ENCODE assay signal across 25 mouse cellular contexts in genomic region chr15:91463857-91464435, GRCm38 (mm10).
DNase-seq lines count a peak whose midpoint lies in the region; ATAC-seq and TF ChIP-seq lines count a peak whose summit lies in the region.
"Had no signal": no experiment of that assay in that cellular context is flagged by ENCODE, and none has a peak within 500 bp of the region (broad histone marks: within the 10 kb centered on the region; RNA-seq: fewer than 3 reads in every experiment).

No protein-coding gene starts in this region.

- no peak overlapping the region for H3K4me2 ChIP-seq in forebrain, embryonic 16.5 days (ENCODE audit: low read length)
- H3K4me2 ChIP-seq in forebrain, embryonic 11.5 days (ENCODE audit: low read depth, low read length, severe bottlenecking) = no peak overlapping the region
- H3K4me2 ChIP-seq in lung, embryonic 15.5 days = no peak overlapping the region
- no peak overlapping the region for H3K4me2 ChIP-seq in hindbrain, embryonic 11.5 days (replicated peaks; ENCODE audit: low read depth, low read length)
- H3K4me2 ChIP-seq: embryonic facial prominence, embryonic 12.5 days; embryonic facial prominence, embryonic 15.5 days; forebrain, embryonic 15.5 days; heart, embryonic 12.5 days; heart, embryonic 15.5 days; hindbrain, embryonic 14.5 days had no signal

- peak; percentile 52; the same call in 1 of the 2 replicates for ATAC-seq in forebrain, embryonic 16.5 days
- no peak for ATAC-seq in forebrain, embryonic 11.5 days (replicated peaks; ENCODE audit: low FRiP score)
- ATAC-seq in lung, embryonic 15.5 days (ENCODE audit: borderline replicate concordance, extremely low read depth, low FRiP score, low TSS enrichment) = peak; percentile 59; the same call in 1 of the 2 replicates
- ATAC-seq in hindbrain, embryonic 11.5 days (ENCODE audit: low FRiP score) = no peak
- ATAC-seq: CD4-positive, CD25-positive, alpha-beta regulatory T cell, adult 4 months; forebrain, embryonic 15.5 days; inflammation-experienced regulatory T-cells, adult 6 months; intestine, embryonic 16.5 days had no signal

- H3K4me3 ChIP-seq in forebrain, embryonic 16.5 days (replicated peaks; ENCODE audit: low read length) = no peak overlapping the region
- no peak overlapping the region for H3K4me3 ChIP-seq in forebrain, embryonic 11.5 days (ENCODE audit: low read depth, low read length)
- no peak overlapping the region for H3K4me3 ChIP-seq in lung, embryonic 15.5 days
- H3K4me3 ChIP-seq in hindbrain, embryonic 11.5 days (ENCODE audit: low read depth, low read length) = no peak overlapping the region
- H3K4me3 ChIP-seq: embryonic facial prominence, embryonic 12.5 days; embryonic facial prominence, embryonic 15.5 days; forebrain, embryonic 15.5 days; heart, embryonic 12.5 days; heart, embryonic 15.5 days; hindbrain, embryonic 10.5 days had no signal

- H3K27ac ChIP-seq in forebrain, embryonic 16.5 days (ENCODE audit: low read length) = no peak overlapping the region
- no peak overlapping the region for H3K27ac ChIP-seq in forebrain, embryonic 11.5 days (ENCODE audit: low read depth, low read length)
- H3K27ac ChIP-seq in lung, embryonic 15.5 days = no peak overlapping the region
- H3K27ac ChIP-seq in hindbrain, embryonic 11.5 days (ENCODE audit: low read depth, low read length) = no peak overlapping the region
- H3K27ac ChIP-seq: embryonic facial prominence, embryonic 12.5 days; embryonic facial prominence, embryonic 15.5 days; forebrain, embryonic 15.5 days; heart, embryonic 15.5 days; hindbrain, embryonic 10.5 days; hindbrain, embryonic 14.5 days; hindbrain, postnatal 0 days had no signal

- no peak for TF ChIP-seq CTCF in brain, embryonic 14.5 days (IDR thresholded peaks at IDR 0.05; ENCODE audit: borderline replicate concordance, extremely low read depth, insufficient read depth, insufficient read length)

- peaks cover 7% of the 10 kb centered on the region; the same call in 1 of the 2 replicates for H3K4me1 ChIP-seq in forebrain, embryonic 16.5 days (replicated peaks; ENCODE audit: control insufficient read depth, insufficient read depth, low read length)
- H3K4me1 ChIP-seq in forebrain, embryonic 11.5 days (replicated peaks; ENCODE audit: control insufficient read depth, insufficient read depth, low read length) = no peaks in the 10 kb centered on the region
- peaks cover 5% of the 10 kb centered on the region; the same call in 1 of the 2 replicates for H3K4me1 ChIP-seq in lung, embryonic 15.5 days
- no peaks in the 10 kb centered on the region for H3K4me1 ChIP-seq in hindbrain, embryonic 11.5 days (replicated peaks; ENCODE audit: control insufficient read depth, insufficient read depth, low read length)
- H3K4me1 ChIP-seq: embryonic facial prominence, embryonic 12.5 days; embryonic facial prominence, embryonic 15.5 days; heart, embryonic 12.5 days; heart, embryonic 15.5 days; hindbrain, embryonic 10.5 days had no signal

- WGBS in forebrain, embryonic 16.5 days = 73% methylated on average over 10 of the region's 10 CpGs
- 94% methylated on average over 10 of the region's 10 CpGs for WGBS in forebrain, embryonic 11.5 days
- 57% methylated on average over 10 of the region's 10 CpGs for WGBS in lung, embryonic 15.5 days
- 91% methylated on average over 10 of the region's 10 CpGs for WGBS in hindbrain, embryonic 11.5 days

- no peak for DNase-seq in forebrain, embryonic 11.5 days (ENCODE audit: low spot score)
- DNase-seq in lung, postnatal 4 days = no peak
- peak; percentile 36 for DNase-seq in brain, adult 2 months (ENCODE audit: low read depth, low spot score)
- DNase-seq in brain, embryonic 14.5 days (ENCODE audit: low read depth) = peak; percentile 18
- DNase-seq in frontal cortex, postnatal 25 days (ENCODE audit: low spot score in 2 of 2) = no peak
- DNase-seq in hindbrain, embryonic 11.5 days (ENCODE audit: low spot score) = no peak
- DNase-seq: adrenal gland, adult 2 months; adrenal gland, postnatal 14 days; gastrocnemius, postnatal 25 days; heart, adult 18-20 months; heart, postnatal 10 days; heart, postnatal 36 days had no signal

- no peaks in the 10 kb centered on the region for H3K27me3 ChIP-seq in forebrain, embryonic 16.5 days (replicated peaks; ENCODE audit: control insufficient read depth, insufficient read depth, low read length)
- H3K27me3 ChIP-seq in forebrain, embryonic 11.5 days (ENCODE audit: control insufficient read depth, insufficient read depth, low read length) = no peaks in the 10 kb centered on the region
- no peaks in the 10 kb centered on the region for H3K27me3 ChIP-seq in lung, embryonic 15.5 days
- H3K27me3 ChIP-seq in hindbrain, embryonic 11.5 days (ENCODE audit: control insufficient read depth, insufficient read depth, low read length) = no peaks in the 10 kb centered on the region
- H3K27me3 ChIP-seq: embryonic facial prominence, embryonic 12.5 days; embryonic facial prominence, embryonic 15.5 days; forebrain, embryonic 15.5 days; heart, embryonic 12.5 days; heart, embryonic 15.5 days had no signal

- no peak for TF ChIP-seq POLR2A in brain, embryonic 14.5 days (IDR thresholded peaks at IDR 0.05; ENCODE audit: borderline replicate concordance, extremely low read depth, insufficient read depth, insufficient read length, poor library complexity, severe bottlenecking)

- no peaks in the 10 kb centered on the region for H3K9me3 ChIP-seq in forebrain, embryonic 16.5 days (ENCODE audit: control insufficient read depth, low read length)
- H3K9me3 ChIP-seq in forebrain, embryonic 11.5 days (ENCODE audit: control insufficient read depth, low read length) = no peaks in the 10 kb centered on the region
- H3K9me3 ChIP-seq in lung, embryonic 15.5 days = no peaks in the 10 kb centered on the region
- H3K9me3 ChIP-seq in hindbrain, embryonic 11.5 days (ENCODE audit: control insufficient read depth, low read length) = no peaks in the 10 kb centered on the region
- H3K9me3 ChIP-seq: embryonic facial prominence, embryonic 12.5 days; embryonic facial prominence, embryonic 15.5 days; forebrain, embryonic 15.5 days; heart, embryonic 12.5 days; heart, embryonic 15.5 days; hindbrain, embryonic 10.5 days had no signal

- no peak overlapping the region for H3K9ac ChIP-seq in forebrain, embryonic 16.5 days (replicated peaks; ENCODE audit: low read depth, low read length)
- no peak overlapping the region for H3K9ac ChIP-seq in forebrain, embryonic 11.5 days (ENCODE audit: low read length)
- H3K9ac ChIP-seq in lung, embryonic 15.5 days = no peak overlapping the region
- H3K9ac ChIP-seq in hindbrain, embryonic 11.5 days (ENCODE audit: low read depth, low read length) = no peak overlapping the region
- H3K9ac ChIP-seq: embryonic facial prominence, embryonic 12.5 days; embryonic facial prominence, embryonic 15.5 days; forebrain, embryonic 15.5 days; heart, embryonic 12.5 days; heart, embryonic 15.5 days; hindbrain, embryonic 14.5 days had no signal

- H3K36me3 ChIP-seq in forebrain, embryonic 16.5 days (ENCODE audit: control insufficient read depth, insufficient read depth) = no peaks in the 10 kb centered on the region
- H3K36me3 ChIP-seq in forebrain, embryonic 11.5 days (ENCODE audit: control insufficient read depth, insufficient read depth, low read length) = no peaks in the 10 kb centered on the region
- no peaks in the 10 kb centered on the region for H3K36me3 ChIP-seq in lung, embryonic 15.5 days
- H3K36me3 ChIP-seq in hindbrain, embryonic 11.5 days (ENCODE audit: control insufficient read depth, insufficient read depth, low read length) = no peaks in the 10 kb centered on the region
- H3K36me3 ChIP-seq: embryonic facial prominence, embryonic 12.5 days; embryonic facial prominence, embryonic 15.5 days; forebrain, embryonic 15.5 days; heart, embryonic 12.5 days; heart, embryonic 15.5 days; hindbrain, embryonic 10.5 days had no signal

Comparison
In these comparisons a context has a peak if more than half of its experiments do, and no peak if none do; other contexts are left out.
1. ATAC-seq: peak in forebrain, embryonic 16.5 days (single experiment) and lung, embryonic 15.5 days (single experiment); none in forebrain, embryonic 11.5 days (single experiment) and hindbrain, embryonic 11.5 days (single experiment).
2. DNase-seq: peak in brain, adult 2 months (single experiment) and brain, embryonic 14.5 days (single experiment); none in forebrain, embryonic 11.5 days (single experiment), lung, postnatal 4 days (0 of 2), frontal cortex, postnatal 25 days (0 of 2) and hindbrain, embryonic 11.5 days (single experiment).